Mouse (Mus musculus): Measurements from ENCODE around the gene Myo6.

The Myo6 gene

GRCm38 (mm10) chr9:80181692-80182091, 16.9 kb downstream of the Myo6 start:
- DNase-seq (ENCODE audit: low spot score in 2 of 2), result no peak

GRCm38 (mm10) chr9:80184138-80184537, 19.3 kb downstream of the Myo6 start:
- DNase-seq (ENCODE audit: low spot score in 2 of 2), result no peak

- no peak for DNase-seq (ENCODE audit: low spot score in 2 of 2)
These were observed 20.9 kb downstream of the Myo6 start for GRCm38 (mm10) chr9:80185737-80186136.

- no peak for DNase-seq (ENCODE audit: low spot score in 2 of 2)
These were observed 21.9 kb downstream of the Myo6 start for GRCm38 (mm10) chr9:80186693-80187092.

GRCm38 (mm10) chr9:80188324-80188893, 23.6 kb downstream of the Myo6 start:
- DNase-seq (ENCODE audit: low spot score in 2 of 2), result no peak

GRCm38 (mm10) chr9:80191240-80191639, 26.4 kb downstream of the Myo6 start:
- DNase-seq (ENCODE audit: low spot score in 2 of 2), result no peak

GRCm38 (mm10) chr9:80192324-80192723, 27.5 kb downstream of the Myo6 start:
- DNase-seq (ENCODE audit: low spot score in 2 of 2), result no peak

GRCm38 (mm10) chr9:80194446-80194845, 29.6 kb downstream of the Myo6 start:
- no peak for DNase-seq (ENCODE audit: low spot score in 2 of 2)

- no peak for DNase-seq (ENCODE audit: low spot score in 2 of 2)
These were observed 31.3 kb downstream of the Myo6 start for GRCm38 (mm10) chr9:80196161-80196560.

- DNase-seq (ENCODE audit: low spot score in 2 of 2), result no peak
These were observed 32.4 kb downstream of the Myo6 start for GRCm38 (mm10) chr9:80197233-80197632.

- DNase-seq (ENCODE audit: low spot score in 2 of 2), result no peak
These were observed 36.0 kb downstream of the Myo6 start for GRCm38 (mm10) chr9:80200855-80201254.

GRCm38 (mm10) chr9:80202374-80203060, 37.7 kb downstream of the Myo6 start:
- no peak for DNase-seq (ENCODE audit: low spot score in 2 of 2)

- no peak for DNase-seq (ENCODE audit: low spot score in 2 of 2)
These were observed 43.9 kb downstream of the Myo6 start for GRCm38 (mm10) chr9:80208681-80209080.

- no peak for DNase-seq (ENCODE audit: low spot score in 2 of 2)
These were observed 44.6 kb downstream of the Myo6 start for GRCm38 (mm10) chr9:80209459-80209858.

GRCm38 (mm10) chr9:80210096-80210495, 45.3 kb downstream of the Myo6 start:
- DNase-seq (ENCODE audit: low spot score in 2 of 2), result no peak

GRCm38 (mm10) chr9:80213428-80213827, 48.6 kb downstream of the Myo6 start:
- DNase-seq (ENCODE audit: low spot score in 2 of 2), result no peak

GRCm38 (mm10) chr9:80215502-80215901, 50.7 kb downstream of the Myo6 start:
- DNase-seq (ENCODE audit: low spot score in 2 of 2), result no peak

GRCm38 (mm10) chr9:80216786-80217501, 52.1 kb downstream of the Myo6 start:
- DNase-seq (ENCODE audit: low spot score in 2 of 2), result no peak

- DNase-seq (ENCODE audit: low spot score in 2 of 2), result no peak
These were observed 53.9 kb downstream of the Myo6 start for GRCm38 (mm10) chr9:80218718-80219117.

- DNase-seq (ENCODE audit: low spot score in 2 of 2), result no peak
These were observed 59.3 kb downstream of the Myo6 start for GRCm38 (mm10) chr9:80223989-80224635.

- no peak for DNase-seq (ENCODE audit: low spot score in 2 of 2)
These were observed 61.9 kb downstream of the Myo6 start for GRCm38 (mm10) chr9:80226579-80227325.

All from heart, adult 9 months (tissue).